Mouse (Mus musculus) cerebellum, adult 2 months (tissue): ENCODE measurements around the gene Ndrg2.

Experiments used
- CTCF ChIP-seq: fragments of 200-500 bp; IDR thresholded peaks from 2 replicates; pipeline ENCODE4 v1.5.1; 2011; ENCODE audit warnings: low read depth, mild to moderate bottlenecking, control low read depth, low read length, moderate library complexity, borderline replicate concordance; ENCODE audit not compliant: insufficient read depth
- POLR2A ChIP-seq: fragments of 200-500 bp; IDR thresholded peaks from 2 replicates; pipeline ENCODE4 v1.6.1; 2011; ENCODE audit warnings: low read length, control low read depth, borderline replicate concordance; ENCODE audit not compliant: insufficient read depth

DNA sequence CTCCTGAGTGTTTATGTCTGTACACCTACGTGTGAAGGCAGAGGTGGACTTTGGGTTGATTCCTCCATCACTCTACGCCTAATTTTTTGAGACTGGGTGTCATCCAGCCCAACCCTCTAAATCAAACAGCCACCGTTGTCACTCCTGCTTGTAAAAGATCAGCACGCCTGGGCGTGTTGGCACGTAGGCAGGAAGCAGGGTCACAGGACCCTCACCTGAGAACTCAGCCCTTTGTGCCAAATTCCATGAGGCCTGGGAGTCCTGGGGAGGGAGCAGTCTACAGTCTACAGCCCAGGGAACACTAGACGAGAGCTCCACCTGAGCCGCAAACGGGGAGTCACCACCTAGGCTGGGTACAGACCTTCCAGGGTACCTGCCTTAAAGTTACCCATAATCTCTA is 10.2 kb downstream of the Ndrg2 start:
- TF ChIP-seq POLR2A (no peak), CTCF (no peak)
